8 mouse cellular contexts compared by ENCODE assay signal in genomic region chr1:162506516-162506915, GRCm38 (mm10).
"Had no signal": no experiment of that assay in that cellular context is flagged by ENCODE, and none has a peak within 500 bp of the region (broad histone marks: within the 10 kb centered on the region; RNA-seq: fewer than 3 reads in every experiment).

No protein-coding gene starts in this region.

- H3K27ac ChIP-seq: kidney, embryonic 15.5 days; limb, embryonic 15.5 days; liver, embryonic 12.5 days; midbrain, embryonic 12.5 days had no signal

- H3K4me1 ChIP-seq: kidney, embryonic 15.5 days; limb, embryonic 15.5 days; midbrain, embryonic 12.5 days had no signal

- H3K27me3 ChIP-seq: kidney, embryonic 15.5 days; limb, embryonic 15.5 days; liver, embryonic 12.5 days; midbrain, embryonic 12.5 days had no signal

- H3K4me3 ChIP-seq: kidney, embryonic 15.5 days; limb, embryonic 15.5 days; liver, embryonic 12.5 days; midbrain, embryonic 12.5 days had no signal

- H3K9me3 ChIP-seq: kidney, embryonic 15.5 days; limb, embryonic 15.5 days; liver, embryonic 12.5 days; midbrain, embryonic 12.5 days had no signal

- DNase-seq: kidney, adult 2 months; kidney, postnatal 14 days; thymus, adult 2 months; thymus, postnatal 25 days had no signal

- H3K36me3 ChIP-seq: kidney, embryonic 15.5 days; limb, embryonic 15.5 days; liver, embryonic 12.5 days; midbrain, embryonic 12.5 days had no signal
